Mouse (Mus musculus): Measurements from ENCODE around the gene Rbms3. TPM values are rescaled to one million over a fixed set of nuclear protein-coding genes. Genes with fewer than 3 reads are reported as not detected.
A peak's percentile ranks its signal among the peaks of the same experiment; 100 is the strongest.

Gene Rbms3
- total and polyA plus RNA-seq, 2 experiments from 2014 or later = 56.3 to 77.9 TPM

DNA sequence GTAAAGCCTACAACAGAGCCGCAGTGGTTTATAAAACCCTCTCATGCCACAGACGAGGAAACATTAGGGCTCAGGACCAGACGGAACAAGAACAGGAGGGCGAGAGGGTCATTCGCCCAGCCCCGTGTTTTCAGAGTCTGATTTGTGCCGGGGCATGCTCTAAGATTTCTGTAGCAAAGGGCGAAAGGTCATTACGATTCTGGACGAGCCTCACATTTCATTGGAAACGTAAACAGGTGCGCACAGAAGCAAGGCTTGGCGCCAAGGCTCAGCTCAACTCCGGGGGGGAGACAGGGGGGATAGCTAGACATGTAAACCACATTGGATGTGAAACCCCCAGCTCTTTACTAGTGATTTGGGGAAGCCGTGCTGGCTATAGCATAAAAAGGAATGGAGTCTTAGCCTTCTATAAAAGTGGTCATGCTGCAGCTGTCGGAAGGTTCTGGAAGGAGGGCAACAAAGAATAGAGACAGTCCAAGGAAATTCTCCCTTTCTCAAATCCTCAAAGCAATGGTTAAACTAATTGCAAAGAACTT, 250.2 kb downstream of the Rbms3 start:
- Histone ChIP-seq H3K9me3 (ENCODE audit: low read length) (no peaks in the 10 kb centered on the region), H3K36me3 (ENCODE audit: insufficient read depth, low read length) (no peaks in the 10 kb centered on the region), H3K9ac (replicated peaks; ENCODE audit: low read length) (no peak overlapping the region), H3K27me3 (ENCODE audit: insufficient read depth, low read length) (no peaks in the 10 kb centered on the region), H3K27ac (no peak overlapping the region), H3K4me3 (ENCODE audit: low read length) (no peak overlapping the region), H3K4me2 (ENCODE audit: low read depth, low read length) (no peak overlapping the region), H3K4me1 (ENCODE audit: insufficient read depth, low read length) (no peaks in the 10 kb centered on the region)
- 71% methylated on average over 16 of the region's 16 CpGs for WGBS
- DNase-seq (ENCODE audit: low spot score) (no peak), ATAC-seq (no peak)
- TF ChIP-seq CTCF (IDR thresholded peaks at IDR 0.05; ENCODE audit: low read depth) = no peak

DNA sequence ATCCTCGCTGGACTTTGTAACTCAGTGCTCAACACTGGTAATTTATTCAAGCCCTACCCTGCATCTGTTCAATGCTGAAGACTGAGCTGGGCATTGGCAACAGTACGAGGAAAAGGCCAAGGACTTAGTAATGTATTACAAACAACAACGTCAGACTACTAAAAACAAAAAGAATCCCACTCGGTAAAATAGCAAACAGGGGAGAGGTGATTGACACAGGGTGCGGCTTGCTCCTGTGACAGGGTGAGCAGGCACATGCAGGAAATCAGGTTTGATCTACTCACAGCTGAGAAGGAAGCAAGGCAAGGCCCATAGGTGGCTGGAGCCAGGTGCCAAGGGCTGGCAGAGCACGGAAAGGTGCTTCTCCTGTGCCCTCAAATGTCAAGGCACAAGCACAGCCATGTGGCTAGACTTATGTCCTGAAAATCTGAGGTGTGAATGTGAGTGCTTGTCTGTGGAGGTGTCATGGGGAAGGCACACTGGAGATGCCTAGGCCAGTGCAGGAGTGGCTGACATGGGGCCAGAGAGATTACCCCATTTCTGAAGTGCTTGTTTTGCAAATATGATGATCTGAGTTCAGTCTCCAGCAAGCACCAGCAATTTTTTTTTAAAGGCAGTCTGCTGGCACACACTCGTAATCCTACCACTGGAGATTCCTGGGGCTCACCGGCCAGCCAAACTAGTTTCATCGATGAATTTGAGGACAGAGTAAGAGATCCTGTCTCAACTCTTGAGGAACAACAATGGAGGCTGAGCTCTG, 251.4 kb downstream of the Rbms3 start:
- Histone ChIP-seq H3K27ac (no peak overlapping the region), H3K4me1 (ENCODE audit: insufficient read depth, low read length) (no peaks in the 10 kb centered on the region), H3K27me3 (ENCODE audit: insufficient read depth, low read length) (no peaks in the 10 kb centered on the region), H3K36me3 (ENCODE audit: insufficient read depth, low read length) (no peaks in the 10 kb centered on the region), H3K4me2 (ENCODE audit: low read depth, low read length) (no peak overlapping the region), H3K4me3 (ENCODE audit: low read length) (no peak overlapping the region), H3K9ac (replicated peaks; ENCODE audit: low read length) (no peak overlapping the region), H3K9me3 (ENCODE audit: low read length) (no peaks in the 10 kb centered on the region)
- no peak for TF ChIP-seq CTCF (IDR thresholded peaks at IDR 0.05; ENCODE audit: low read depth)
- 70% methylated on average over 9 of the region's 9 CpGs for WGBS
- DNase-seq (ENCODE audit: low spot score) (no peak), ATAC-seq (no peak)

DNA sequence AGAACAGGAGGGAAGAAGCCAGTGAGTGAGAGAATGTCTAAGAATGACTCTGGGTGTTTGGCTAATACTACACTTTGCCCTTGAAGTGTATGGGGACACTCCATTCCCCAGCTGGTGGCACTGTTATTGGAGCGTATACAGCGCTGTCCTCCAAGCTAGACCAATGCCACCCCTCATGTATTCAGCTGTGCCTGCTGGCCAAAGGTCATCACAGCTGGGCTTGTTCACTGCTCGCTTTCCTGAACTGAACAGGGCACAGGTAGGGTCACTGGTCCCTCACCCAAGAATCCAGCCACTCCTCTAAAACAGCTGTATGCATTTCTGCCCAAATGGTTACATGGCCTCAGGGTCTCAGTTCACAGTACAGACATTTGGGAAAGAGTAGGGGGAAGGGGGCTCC, 253.9 kb downstream of the Rbms3 start:
- DNase-seq (ENCODE audit: low spot score) (no peak), ATAC-seq (no peak)
- H3K4me1 ChIP-seq (ENCODE audit: insufficient read depth, low read length) = no peaks in the 10 kb centered on the region
- no peak overlapping the region for H3K27ac ChIP-seq
- no peak overlapping the region for H3K4me2 ChIP-seq (ENCODE audit: low read depth, low read length)
- H3K36me3 ChIP-seq (ENCODE audit: insufficient read depth, low read length) = no peaks in the 10 kb centered on the region
- WGBS = 97% methylated on average over 3 of the region's 3 CpGs
- H3K9ac ChIP-seq (replicated peaks; ENCODE audit: low read length) = no peak overlapping the region
- H3K4me3 ChIP-seq (ENCODE audit: low read length) = no peak overlapping the region
- H3K27me3 ChIP-seq (ENCODE audit: insufficient read depth, low read length) = no peaks in the 10 kb centered on the region
- H3K9me3 ChIP-seq (ENCODE audit: low read length) = no peaks in the 10 kb centered on the region
- TF ChIP-seq CTCF (IDR thresholded peaks at IDR 0.05; ENCODE audit: low read depth) = no peak

GRCm38 (mm10) chr9:117373164-117373741, 256.5 kb downstream of the Rbms3 start:
- peak; percentile 57 for DNase-seq (ENCODE audit: low spot score)
- TF ChIP-seq CTCF (IDR thresholded peaks at IDR 0.05; ENCODE audit: low read depth) = no peak
- WGBS = 31% methylated on average over 7 of the region's 7 CpGs
- Histone ChIP-seq H3K4me3 (ENCODE audit: low read length) (no peak overlapping the region), H3K27ac (no peak overlapping the region), H3K36me3 (ENCODE audit: insufficient read depth, low read length) (no peaks in the 10 kb centered on the region), H3K9me3 (ENCODE audit: low read length) (no peaks in the 10 kb centered on the region), H3K4me1 (ENCODE audit: insufficient read depth, low read length) (no peaks in the 10 kb centered on the region), H3K4me2 (ENCODE audit: low read depth, low read length) (no peak overlapping the region), H3K9ac (replicated peaks; ENCODE audit: low read length) (no peak overlapping the region), H3K27me3 (ENCODE audit: insufficient read depth, low read length) (no peaks in the 10 kb centered on the region)
- ATAC-seq = no peak

- no peak for TF ChIP-seq CTCF (IDR thresholded peaks at IDR 0.05; ENCODE audit: low read depth)
- H3K9me3 ChIP-seq (ENCODE audit: low read length) = no peaks in the 10 kb centered on the region
- 80% methylated on average over 5 of the region's 5 CpGs for WGBS
- DNase-seq (ENCODE audit: low spot score) = no peak
- no peak overlapping the region for H3K4me3 ChIP-seq (ENCODE audit: low read length)
- no peak overlapping the region for H3K27ac ChIP-seq
- H3K36me3 ChIP-seq (ENCODE audit: insufficient read depth, low read length) = no peaks in the 10 kb centered on the region
- no peak overlapping the region for H3K4me2 ChIP-seq (ENCODE audit: low read depth, low read length)
- no peaks in the 10 kb centered on the region for H3K4me1 ChIP-seq (ENCODE audit: insufficient read depth, low read length)
- no peak overlapping the region for H3K9ac ChIP-seq (replicated peaks; ENCODE audit: low read length)
- no peak for ATAC-seq
- no peaks in the 10 kb centered on the region for H3K27me3 ChIP-seq (ENCODE audit: insufficient read depth, low read length)
Observed at GRCm38 (mm10) chr9:117371980-117372379, 257.7 kb downstream of the Rbms3 start.

DNA sequence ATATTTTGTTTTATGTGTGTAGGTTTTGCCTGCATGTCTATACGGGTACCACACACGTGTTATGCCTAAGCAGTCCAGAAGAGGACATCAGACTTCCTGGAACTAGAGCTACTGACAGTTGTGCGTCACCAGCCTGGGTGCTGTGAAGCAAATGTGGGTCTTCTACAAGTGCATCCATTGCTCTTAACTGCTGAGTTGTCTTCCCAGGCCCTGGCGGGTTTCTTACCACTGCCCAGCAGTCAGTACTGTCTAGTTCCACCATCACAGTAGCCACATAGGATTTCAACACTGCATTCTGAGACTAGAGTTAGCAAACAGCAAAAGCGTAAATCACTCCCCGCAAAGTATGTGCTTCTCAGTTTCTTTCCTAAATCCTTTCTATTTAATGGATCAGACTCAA, 259.6 kb downstream of the Rbms3 start:
- H3K27me3 ChIP-seq (ENCODE audit: insufficient read depth, low read length) = no peaks in the 10 kb centered on the region
- no peak overlapping the region for H3K4me3 ChIP-seq (ENCODE audit: low read length)
- H3K4me2 ChIP-seq (ENCODE audit: low read depth, low read length) = no peak overlapping the region
- no peak for TF ChIP-seq CTCF (IDR thresholded peaks at IDR 0.05; ENCODE audit: low read depth)
- ATAC-seq (no peak), DNase-seq (ENCODE audit: low spot score) (no peak)
- no peaks in the 10 kb centered on the region for H3K36me3 ChIP-seq (ENCODE audit: insufficient read depth, low read length)
- H3K9me3 ChIP-seq (ENCODE audit: low read length) = no peaks in the 10 kb centered on the region
- H3K27ac ChIP-seq = no peak overlapping the region
- no peaks in the 10 kb centered on the region for H3K4me1 ChIP-seq (ENCODE audit: insufficient read depth, low read length)
- WGBS = 95% methylated on average over 6 of the region's 6 CpGs
- H3K9ac ChIP-seq (replicated peaks; ENCODE audit: low read length) = no peak overlapping the region

DNA sequence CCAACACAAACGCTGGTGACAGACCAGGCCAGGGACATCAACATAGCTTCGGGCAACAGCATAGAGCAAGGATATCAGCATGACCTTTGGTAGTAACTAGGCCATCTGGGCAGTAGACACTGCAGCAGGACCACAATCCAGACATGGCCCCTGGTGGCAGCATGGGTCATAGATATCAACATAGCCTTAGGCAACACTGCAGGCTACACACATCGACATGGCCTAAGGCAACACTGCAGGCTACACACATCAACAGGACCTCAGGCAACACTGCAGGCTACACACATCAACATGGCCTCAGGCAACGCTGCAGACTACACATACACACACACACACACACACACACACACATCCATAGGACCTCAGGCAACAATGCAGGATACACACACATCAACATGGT, 261.7 kb downstream of the Rbms3 start:
- no peak overlapping the region for H3K4me2 ChIP-seq (ENCODE audit: low read depth, low read length)
- H3K27ac ChIP-seq = no peak overlapping the region
- no peaks in the 10 kb centered on the region for H3K9me3 ChIP-seq (ENCODE audit: low read length)
- DNase-seq (ENCODE audit: low spot score) (no peak), ATAC-seq (no peak)
- H3K4me1 ChIP-seq (ENCODE audit: insufficient read depth, low read length) = no peaks in the 10 kb centered on the region
- H3K27me3 ChIP-seq (ENCODE audit: insufficient read depth, low read length) = no peaks in the 10 kb centered on the region
- H3K9ac ChIP-seq (replicated peaks; ENCODE audit: low read length) = no peak overlapping the region
- no peak for TF ChIP-seq CTCF (IDR thresholded peaks at IDR 0.05; ENCODE audit: low read depth)
- no peaks in the 10 kb centered on the region for H3K36me3 ChIP-seq (ENCODE audit: insufficient read depth, low read length)
- H3K4me3 ChIP-seq (ENCODE audit: low read length) = no peak overlapping the region
- 96% methylated on average over 4 of the region's 4 CpGs for WGBS
